Mouse (Mus musculus) stomach, embryonic 14.5 days (tissue): ENCODE measurements at regions not wholly inside any gene's neighbourhood (a gene's known extent, or its start where the extent isn't known, plus 50 kb on each side); places are given as distances from the start of the nearest gene placed in this dataset.
A peak's percentile ranks its signal among the peaks of the same experiment; 100 is the strongest.

ENCODE experiments used
- ATAC-seq: fragments of 200-750 bp; cut with Nextera tagmentation; 2 replicates; pipeline ENCODE4 v1.8.0; 2017; ENCODE audit warnings: low read depth, moderate TSS enrichment; ENCODE audit not compliant: insufficient number of reproducible peaks, insufficient read depth, low FRiP score
- H3K27ac ChIP-seq: fragments of 300-500 bp; sonication (generic); 2 replicates; pipeline ENCODE4 v1.5.1; 2014; ENCODE audit warnings: mild to moderate bottlenecking, low read length, moderate library complexity, mixed read lengths
- H3K27me3 ChIP-seq: fragments of 300-500 bp; sonication (generic); 2 replicates; pipeline ENCODE4 v1.6.1; 2014; ENCODE audit warnings: low read length, control low read depth, mixed read lengths; ENCODE audit not compliant: control insufficient read depth, insufficient read depth
- H3K36me3 ChIP-seq: fragments of 300-500 bp; sonication (generic); 2 replicates; pipeline ENCODE4 v1.6.1; 2014; ENCODE audit warnings: mild to moderate bottlenecking, control low read depth, low read length, moderate library complexity, mixed read lengths; ENCODE audit not compliant: control insufficient read depth, insufficient read depth
- H3K4me1 ChIP-seq: fragments of 300-500 bp; sonication (generic); 2 replicates; pipeline ENCODE4 v1.6.1; 2014; ENCODE audit warnings: low read length, control low read depth, mixed read lengths; ENCODE audit not compliant: control insufficient read depth, insufficient read depth
- H3K4me2 ChIP-seq: fragments of 300-500 bp; sonication (generic); replicated peaks from 2 replicates; pipeline ENCODE4 v1.6.1; 2014; ENCODE audit warnings: low read depth, low read length, control low read depth
- H3K4me3 ChIP-seq: fragments of 300-500 bp; sonication (generic); 2 replicates; pipeline ENCODE4 v1.5.1; 2014; ENCODE audit warnings: low read depth, low read length, control low read depth
- H3K9ac ChIP-seq: fragments of 300-500 bp; sonication (generic); replicated peaks from 2 replicates; pipeline ENCODE4 v1.6.1; 2014; ENCODE audit warnings: low read depth, mild to moderate bottlenecking, control low read depth, low read length, moderate library complexity, mixed read lengths
- H3K9me3 ChIP-seq: fragments of 300-500 bp; sonication (generic); 2 replicates; pipeline ENCODE4 v1.6.1; 2016; ENCODE audit warnings: low read depth, low read length, control low read depth; ENCODE audit not compliant: control insufficient read depth
- WGBS: fragments of 180-500 bp; shearing (Covaris S2); extraction: QIAGEN DNeasy Blood & Tissue Kit; methylation state at CpG from one replicate; pipeline ENCODE4 v1.1.7; 2014; 5-methylcytosine and 5-hydroxymethylcytosine counted together

GRCm38 (mm10) chr16:50733359-50733758 is 142.4 kb upstream of the Ccdc54 start:
- no peak overlapping the region for H3K9ac ChIP-seq
- no peak for ATAC-seq
- H3K4me2 ChIP-seq = no peak overlapping the region
- H3K4me1 ChIP-seq = no peaks in the 10 kb centered on the region
- H3K9me3 ChIP-seq = no peaks in the 10 kb centered on the region
- WGBS = 96% methylated on average over 3 of the region's 3 CpGs
- H3K27me3 ChIP-seq = no peaks in the 10 kb centered on the region
- H3K36me3 ChIP-seq = no peaks in the 10 kb centered on the region
- no peak overlapping the region for H3K4me3 ChIP-seq
- H3K27ac ChIP-seq = no peak overlapping the region

DNA sequence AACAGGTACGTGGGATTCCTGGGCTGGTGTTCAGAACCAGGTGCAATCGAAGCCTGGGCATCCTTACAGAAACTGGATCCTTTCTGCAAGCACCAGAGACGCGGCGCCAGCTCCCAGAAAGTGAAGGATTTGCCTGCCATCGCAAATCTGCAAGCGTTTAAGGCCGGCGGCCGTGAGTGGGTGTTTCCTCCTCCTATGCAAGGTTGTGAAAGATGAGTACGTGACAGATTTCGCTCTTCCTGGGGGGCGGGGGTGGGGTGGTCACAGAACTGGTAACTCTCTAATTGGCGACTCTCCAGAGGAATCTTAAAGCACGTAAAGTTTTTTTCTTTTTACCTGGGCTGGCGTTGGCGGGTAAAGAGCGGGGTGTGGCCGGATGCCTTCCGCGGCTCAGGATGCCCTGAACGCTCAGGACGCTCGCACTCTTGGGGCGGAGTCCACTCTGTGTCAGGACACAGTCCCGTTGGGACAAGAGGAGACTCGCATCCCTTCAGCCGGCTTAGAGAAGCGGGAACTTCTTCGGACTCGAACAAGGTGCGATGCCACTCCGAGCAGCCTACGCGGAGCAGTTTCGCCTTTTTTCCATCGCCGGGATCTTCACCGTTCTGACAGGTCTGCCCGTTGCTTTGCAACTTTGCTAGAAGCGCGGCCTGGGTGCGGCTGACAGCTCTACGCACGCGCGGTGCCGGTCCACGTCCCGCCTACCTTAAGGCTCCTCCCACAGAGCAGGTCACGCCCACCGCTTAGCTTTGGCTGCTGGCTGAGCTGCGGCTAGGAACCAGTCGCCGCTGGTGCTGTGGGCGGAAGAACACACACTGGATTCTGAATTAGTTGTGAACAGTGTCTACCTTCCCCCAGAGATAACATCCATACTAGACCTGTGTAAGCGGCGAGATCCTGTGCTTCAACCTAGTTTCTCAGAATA is 141.4 kb upstream of the Ccdc54 start:
- under 1% methylated on average over 58 of the region's 58 CpGs for WGBS

GRCm38 (mm10) chr16:50729341-50729740 is 138.4 kb upstream of the Ccdc54 start:
- Histone ChIP-seq H3K9ac (no peak overlapping the region), H3K9me3 (no peaks in the 10 kb centered on the region), H3K27ac (no peak overlapping the region), H3K4me1 (no peaks in the 10 kb centered on the region), H3K27me3 (no peaks in the 10 kb centered on the region), H3K36me3 (no peaks in the 10 kb centered on the region), H3K4me3 (no peak overlapping the region), H3K4me2 (no peak overlapping the region)
- WGBS = 54% methylated on average over 5 of the region's 5 CpGs
- no peak for ATAC-seq

More for the DNA sequence above, 141.4 kb upstream of the Ccdc54 start:
- H3K4me3 ChIP-seq = peak overlapping the region; percentile 65
- H3K4me2 ChIP-seq = peak overlapping the region; percentile 85
- H3K9me3 ChIP-seq = no peaks in the 10 kb centered on the region
- peak; percentile 94 for ATAC-seq
- peak overlapping the region; percentile 38; the same call in 1 of the 2 replicates for H3K9ac ChIP-seq
- no peaks in the 10 kb centered on the region for H3K36me3 ChIP-seq
- no peaks in the 10 kb centered on the region for H3K27me3 ChIP-seq
- no peaks in the 10 kb centered on the region for H3K4me1 ChIP-seq
- no peak overlapping the region for H3K27ac ChIP-seq

GRCm38 (mm10) chr16:50723144-50723543 is 132.2 kb upstream of the Ccdc54 start:
- no peaks in the 10 kb centered on the region for H3K27me3 ChIP-seq
- no peak overlapping the region for H3K4me3 ChIP-seq
- H3K27ac ChIP-seq = no peak overlapping the region
- no peaks in the 10 kb centered on the region for H3K36me3 ChIP-seq
- no peak overlapping the region for H3K9ac ChIP-seq
- no peak overlapping the region for H3K4me2 ChIP-seq
- no peak for ATAC-seq
- H3K4me1 ChIP-seq = no peaks in the 10 kb centered on the region
- H3K9me3 ChIP-seq = no peaks in the 10 kb centered on the region
- 87% methylated on average over 6 of the region's 6 CpGs for WGBS

- H3K27me3 ChIP-seq = no peaks in the 10 kb centered on the region
- no peak overlapping the region for H3K4me3 ChIP-seq
- 74% methylated on average over 10 of the region's 10 CpGs for WGBS
- no peak overlapping the region for H3K4me2 ChIP-seq
- H3K9ac ChIP-seq = no peak overlapping the region
- H3K36me3 ChIP-seq = no peaks in the 10 kb centered on the region
- H3K27ac ChIP-seq = no peak overlapping the region
- H3K4me1 ChIP-seq = no peaks in the 10 kb centered on the region
- H3K9me3 ChIP-seq = no peaks in the 10 kb centered on the region
- no peak; the same call in 1 of the 2 replicates for ATAC-seq
Observed at GRCm38 (mm10) chr16:50717306-50718017, 126.5 kb upstream of the Ccdc54 start.

- H3K9me3 ChIP-seq = no peaks in the 10 kb centered on the region
- no peak overlapping the region for H3K27ac ChIP-seq
- no peaks in the 10 kb centered on the region for H3K4me1 ChIP-seq
- ATAC-seq = no peak
- H3K9ac ChIP-seq = no peak overlapping the region
- H3K36me3 ChIP-seq = no peaks in the 10 kb centered on the region
- no peak overlapping the region for H3K4me3 ChIP-seq
- WGBS = 46% methylated on average over 6 of the region's 6 CpGs
- H3K4me2 ChIP-seq = no peak overlapping the region
- H3K27me3 ChIP-seq = no peaks in the 10 kb centered on the region
Observed at GRCm38 (mm10) chr16:50709727-50710126, 118.8 kb upstream of the Ccdc54 start.

DNA sequence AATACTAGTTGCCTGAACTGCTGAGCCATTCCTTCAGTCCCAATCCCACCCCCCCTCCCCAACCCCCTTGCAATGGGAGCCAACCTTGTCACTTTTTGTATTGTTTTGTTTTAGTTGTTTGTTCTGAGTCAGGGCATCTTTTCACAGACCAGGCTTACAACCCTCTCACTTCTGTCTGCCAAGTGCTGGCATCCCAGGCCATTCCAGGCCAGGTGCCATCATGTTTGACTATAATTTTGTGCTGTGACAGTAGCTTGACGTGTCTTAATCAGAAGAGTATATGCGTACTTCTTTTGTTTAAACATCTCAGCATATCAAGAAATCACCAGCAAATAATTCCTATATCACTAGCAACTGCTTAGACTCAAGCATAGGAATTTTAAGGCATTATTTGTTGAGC is 117.0 kb upstream of the Ccdc54 start:
- 88% methylated on average over 2 of the region's 2 CpGs for WGBS
- Histone ChIP-seq H3K4me2 (no peak overlapping the region), H3K27ac (no peak overlapping the region), H3K27me3 (no peaks in the 10 kb centered on the region), H3K36me3 (no peaks in the 10 kb centered on the region), H3K9me3 (no peaks in the 10 kb centered on the region), H3K9ac (no peak overlapping the region), H3K4me1 (no peaks in the 10 kb centered on the region), H3K4me3 (no peak overlapping the region)
- no peak for ATAC-seq

- 59% methylated on average over 4 of the region's 4 CpGs for WGBS
- no peak overlapping the region for H3K9ac ChIP-seq
- H3K4me2 ChIP-seq = no peak overlapping the region
Observed at GRCm38 (mm10) chr16:50705921-50706320, 115.0 kb upstream of the Ccdc54 start.

More at GRCm38 (mm10) chr16:50705921-50706320, 115.0 kb upstream of the Ccdc54 start:
- Histone ChIP-seq H3K27ac (no peak overlapping the region), H3K4me3 (no peak overlapping the region), H3K4me1 (no peaks in the 10 kb centered on the region), H3K36me3 (no peaks in the 10 kb centered on the region), H3K27me3 (no peaks in the 10 kb centered on the region), H3K9me3 (no peaks in the 10 kb centered on the region)
- ATAC-seq = no peak
